Mouse (Mus musculus) midbrain, embryonic 11.5 days (tissue): ENCODE results near the gene Irs3. TPM values are rescaled to one million over a fixed set of nuclear protein-coding genes. Genes with fewer than 3 reads are reported as not detected.

Experiments
- ATAC-seq: fragments of 200-750 bp; cut with Nextera tagmentation; 2 replicates; pipeline ENCODE4 v1.8.0; 2017; ENCODE audit warnings: moderate TSS enrichment, moderate library complexity; ENCODE audit not compliant: low FRiP score
- DNase-seq: peaks from one replicate; pipeline ENCODE4 v3.0.0; 2015; ENCODE audit warnings: low spot score; ENCODE audit errors: missing footprints
- H3K27ac ChIP-seq: fragments of 300-500 bp; sonication (generic); 2 replicates; pipeline ENCODE4 v1.5.1; 2014; ENCODE audit warnings: low read depth, low read length
- H3K27me3 ChIP-seq: fragments of 300-500 bp; sonication (generic); 2 replicates; pipeline ENCODE4 v1.6.1; 2014; ENCODE audit warnings: mild to moderate bottlenecking, low read length, moderate library complexity, mixed read lengths; ENCODE audit not compliant: control insufficient read depth, insufficient read depth
- H3K36me3 ChIP-seq: fragments of 300-500 bp; sonication (generic); 2 replicates; pipeline ENCODE4 v1.6.1; 2014; ENCODE audit warnings: mild to moderate bottlenecking, low read length, moderate library complexity, mixed read lengths; ENCODE audit not compliant: control insufficient read depth, insufficient read depth
- H3K4me1 ChIP-seq: fragments of 300-500 bp; sonication (generic); 2 replicates; pipeline ENCODE4 v1.6.1; 2014; ENCODE audit warnings: low read length; ENCODE audit not compliant: control insufficient read depth, insufficient read depth
- H3K4me2 ChIP-seq: fragments of 300-500 bp; sonication (generic); 2 replicates; pipeline ENCODE4 v1.6.1; 2014; ENCODE audit warnings: mild to moderate bottlenecking, moderate library complexity
- H3K4me3 ChIP-seq: fragments of 300-500 bp; sonication (generic); 2 replicates; pipeline ENCODE4 v1.5.1; 2014; ENCODE audit warnings: low read depth, low read length
- H3K9ac ChIP-seq: fragments of 300-500 bp; sonication (generic); 2 replicates; pipeline ENCODE4 v1.6.1; 2014; ENCODE audit warnings: low read length
- H3K9me3 ChIP-seq: fragments of 300-500 bp; sonication (generic); 2 replicates; pipeline ENCODE4 v1.6.1; 2016; ENCODE audit warnings: low read length; ENCODE audit not compliant: control insufficient read depth
- WGBS: fragments of 180-500 bp; shearing (Covaris S2); extraction: QIAGEN DNeasy Blood & Tissue Kit; methylation state at CpG from one replicate; pipeline ENCODE4 v1.1.7; 2014; 5-methylcytosine and 5-hydroxymethylcytosine counted together
- polyA plus RNA-seq: library from polyadenylated mRNA; unstranded; fragments of >200 nt; fragmentation: Nextera tagmentation; extraction: Ambion mirVana; gene quantifications from 2 replicates; pipeline ENCODE4 v1.2.1, GENCODE M21; 2014

Irs3 gene
- polyA plus RNA-seq, 1 experiment from 2014 or later, result 0.19 TPM

- 83% methylated on average over 12 of the region's 12 CpGs for WGBS
- no peak for DNase-seq
- Histone ChIP-seq H3K4me3 (no peak overlapping the region), H3K27ac (no peak overlapping the region), H3K9ac (no peak overlapping the region), H3K9me3 (no peaks in the 10 kb centered on the region), H3K27me3 (no peaks in the 10 kb centered on the region), H3K4me2 (no peak overlapping the region), H3K4me1 (peaks cover 20% of the 10 kb centered on the region), H3K36me3 (peaks cover 6% of the 10 kb centered on the region)
- ATAC-seq, result no peak
Measured at GRCm38 (mm10) chr5:137633397-137634084, 12.0 kb downstream of the Irs3 start.

DNA sequence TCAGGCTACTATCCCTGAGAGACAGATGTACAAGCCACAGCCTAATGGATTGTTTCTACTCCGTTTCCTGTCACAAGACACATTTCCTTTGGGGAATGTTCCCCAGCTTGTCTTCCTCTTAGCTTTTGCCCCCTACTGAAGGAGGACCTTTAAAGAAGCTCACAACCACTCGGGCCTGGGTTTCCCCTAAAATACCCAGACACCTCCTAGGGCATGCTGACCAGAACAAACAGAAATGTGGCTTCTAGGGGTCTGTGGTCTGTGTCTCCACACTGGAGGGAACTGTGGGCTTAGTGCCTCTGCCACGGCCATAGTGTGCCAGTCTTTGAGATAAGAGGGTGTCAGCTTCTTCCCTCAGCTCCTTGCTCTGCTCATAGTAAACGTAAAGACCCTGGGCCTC, 13.9 kb downstream of the Irs3 start:
- Histone ChIP-seq H3K9me3 (no peaks in the 10 kb centered on the region), H3K27me3 (no peaks in the 10 kb centered on the region), H3K36me3 (no peaks in the 10 kb centered on the region; the same call in 1 of the 2 replicates), H3K4me3 (no peak overlapping the region), H3K9ac (no peak overlapping the region), H3K4me2 (no peak overlapping the region), H3K27ac (no peak overlapping the region), H3K4me1 (peaks cover 20% of the 10 kb centered on the region)
- ATAC-seq, result no peak
- 72% methylated on average over 4 of the region's 4 CpGs for WGBS
- no peak for DNase-seq

- no peaks in the 10 kb centered on the region for H3K27me3 ChIP-seq
- no peaks in the 10 kb centered on the region; the same call in 1 of the 2 replicates for H3K36me3 ChIP-seq
- no peak overlapping the region for H3K4me2 ChIP-seq
- H3K4me3 ChIP-seq, result no peak overlapping the region
- ATAC-seq (no peak), DNase-seq (peak; percentile 75)
- peaks cover 20% of the 10 kb centered on the region for H3K4me1 ChIP-seq
- 69% methylated on average over 9 of the region's 9 CpGs for WGBS
- H3K27ac ChIP-seq, result no peak overlapping the region
- H3K9me3 ChIP-seq, result no peaks in the 10 kb centered on the region
- no peak overlapping the region for H3K9ac ChIP-seq
Measured at GRCm38 (mm10) chr5:137631171-137631570, 14.3 kb downstream of the Irs3 start.

GRCm38 (mm10) chr5:137630602-137631001, 14.9 kb downstream of the Irs3 start:
- 63% methylated on average over 3 of the region's 3 CpGs for WGBS
- ATAC-seq (no peak), DNase-seq (peak; percentile 79)
- 0 out of 2 replicates have a peak overlapping the region, but pooled peaks have one; percentile 4 for H3K27ac ChIP-seq
- no peak overlapping the region for H3K9ac ChIP-seq
- H3K27me3 ChIP-seq, result no peaks in the 10 kb centered on the region
- no peaks in the 10 kb centered on the region; the same call in 1 of the 2 replicates for H3K36me3 ChIP-seq
- peaks cover 20% of the 10 kb centered on the region for H3K4me1 ChIP-seq
- peak overlapping the region; percentile 75 for H3K4me3 ChIP-seq
- H3K4me2 ChIP-seq, result peak overlapping the region; percentile 61
- no peaks in the 10 kb centered on the region for H3K9me3 ChIP-seq

DNA sequence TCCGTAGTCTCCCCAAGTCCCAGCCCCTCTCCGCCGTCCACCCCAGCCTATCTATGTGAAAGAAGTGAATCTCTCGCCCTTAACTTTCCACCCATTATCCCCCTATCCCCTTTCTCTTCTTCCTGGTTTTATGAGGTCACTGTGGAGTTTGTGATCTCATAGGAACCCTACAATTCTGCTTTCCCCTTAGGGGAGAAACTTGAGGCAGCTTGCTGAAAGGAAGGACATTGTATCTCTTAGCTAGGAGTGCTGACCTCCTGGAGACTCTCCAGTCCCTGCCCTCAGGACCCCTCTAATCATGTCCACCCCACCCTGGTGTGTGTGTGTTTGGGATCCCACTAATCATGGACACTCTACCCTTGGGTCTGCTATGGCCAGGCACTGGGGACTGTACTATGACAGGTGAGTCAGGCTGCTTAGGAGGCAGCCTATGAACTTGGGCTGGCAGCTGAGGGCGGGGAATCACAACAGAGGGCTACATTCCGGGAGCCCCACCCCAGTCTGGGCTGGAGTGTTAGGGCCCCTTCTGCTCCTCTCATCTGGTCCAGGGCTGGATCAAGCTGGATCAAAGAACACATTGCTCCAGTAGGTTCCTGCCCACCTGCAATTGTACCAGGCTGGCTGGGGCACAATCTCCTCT, 15.5 kb downstream of the Irs3 start:
- peak overlapping the region; percentile 75 for H3K4me3 ChIP-seq
- no peaks in the 10 kb centered on the region for H3K27me3 ChIP-seq
- H3K9ac ChIP-seq, result peak overlapping the region; percentile 81
- DNase-seq, result no peak
- no peaks in the 10 kb centered on the region for H3K36me3 ChIP-seq
- H3K9me3 ChIP-seq, result no peaks in the 10 kb centered on the region
- H3K4me2 ChIP-seq, result peak overlapping the region; percentile 61
- ATAC-seq, result no peak
- 25% methylated on average over 6 of the region's 6 CpGs for WGBS
- H3K4me1 ChIP-seq, result peaks cover 20% of the 10 kb centered on the region
- H3K27ac ChIP-seq, result 0 out of 2 replicates have a peak overlapping the region, but pooled peaks have one; percentile 4

DNA sequence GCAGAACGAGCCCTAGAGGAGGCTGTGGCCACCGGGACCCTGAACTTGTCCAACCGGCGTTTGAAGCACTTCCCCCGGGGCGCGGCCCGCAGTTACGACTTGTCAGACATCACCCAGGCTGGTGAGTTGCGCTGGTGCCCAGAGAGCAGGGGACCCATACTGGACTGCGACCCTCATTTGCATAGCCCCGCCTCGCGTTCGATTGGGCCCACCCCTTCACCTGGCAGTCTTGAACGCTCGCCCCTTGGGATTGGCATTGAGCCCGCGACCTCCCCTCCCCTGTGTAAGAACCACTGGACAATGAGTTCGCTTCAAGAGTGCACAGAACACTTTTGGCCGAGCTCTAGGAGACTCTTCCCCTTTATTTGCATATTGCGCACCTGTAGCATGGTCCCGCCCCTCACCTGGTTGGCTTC, 16.2 kb downstream of the Irs3 start:
- peak overlapping the region; percentile 61 for H3K4me2 ChIP-seq
- peak; percentile 96 for DNase-seq
- no peaks in the 10 kb centered on the region for H3K27me3 ChIP-seq
- H3K27ac ChIP-seq, result peak overlapping the region; percentile 89
- H3K9me3 ChIP-seq, result no peaks in the 10 kb centered on the region
- peak overlapping the region; percentile 81 for H3K9ac ChIP-seq
- H3K4me3 ChIP-seq, result peak overlapping the region; percentile 75
- H3K36me3 ChIP-seq, result no peaks in the 10 kb centered on the region
- H3K4me1 ChIP-seq, result peaks cover 20% of the 10 kb centered on the region
- ATAC-seq, result peak; percentile 64
- WGBS, result under 1% methylated on average over 23 of the region's 23 CpGs

DNA sequence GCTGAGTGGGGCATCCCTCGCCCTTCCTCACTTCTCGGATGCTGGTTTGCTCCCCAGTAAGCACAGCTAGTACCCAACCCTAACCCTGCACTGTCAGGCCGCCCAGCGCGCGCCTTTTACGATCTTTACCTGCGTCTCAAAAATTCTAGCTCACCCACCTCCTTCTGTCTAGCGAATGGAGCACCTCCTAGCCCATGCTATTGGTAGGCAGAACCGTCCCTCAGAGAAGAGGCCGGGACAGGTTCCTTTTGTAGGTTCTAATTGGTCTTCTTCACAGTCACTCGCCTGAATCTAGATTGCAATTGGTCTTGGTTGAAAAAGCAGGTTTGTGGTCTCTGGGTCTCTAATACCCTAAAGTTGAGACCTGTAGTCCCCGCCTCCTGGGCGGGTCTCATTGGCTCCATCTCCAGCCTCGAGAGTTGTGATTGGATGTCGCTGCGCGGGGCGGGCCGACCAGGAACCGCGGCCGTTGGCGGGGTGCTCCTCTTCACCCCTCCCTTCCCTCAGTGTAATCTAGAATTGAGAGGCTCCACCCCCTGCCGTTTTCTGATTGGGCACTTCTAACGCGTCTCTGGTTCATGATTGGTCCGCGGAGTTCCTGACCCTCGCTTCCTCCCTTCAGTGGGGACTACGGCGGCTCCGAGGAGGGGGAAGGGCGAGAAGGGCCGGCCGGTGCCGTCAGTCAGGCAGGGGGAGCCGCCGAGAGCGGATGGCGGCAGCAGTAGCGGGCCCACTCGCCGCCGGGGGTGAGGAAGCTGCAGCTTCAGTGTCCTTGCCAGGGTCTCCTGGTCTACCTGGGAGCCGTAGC, 16.8 kb downstream of the Irs3 start, which contains the start of the genes Fbxo24, Lrch4 and Gm20605:
Fbxo24 (minus strand) TSS at position 505 of the 808 bp plus-strand sequence.
Lrch4 (plus strand) TSS at position 624 of the 808 bp plus-strand sequence.
Gm20605 (plus strand) TSS at position 678 of the 808 bp plus-strand sequence.
- Histone ChIP-seq H3K27ac (peak within 1 kb of the TSS; percentile 89), H3K36me3 (no peaks in the 10 kb centered on the region), H3K9ac (peak within 1 kb of the TSS; percentile 81), H3K4me3 (peak within 1 kb of the TSS; percentile 75), H3K4me2 (peak within 1 kb of the TSS; percentile 61), H3K4me1 (peaks cover 20% of the 10 kb centered on the region), H3K9me3 (no peaks in the 10 kb centered on the region), H3K27me3 (no peaks in the 10 kb centered on the region)
- WGBS, result under 1% methylated on average over 46 of the region's 46 CpGs
- ATAC-seq (peak; percentile 98), DNase-seq (peak; percentile 99)

DNA sequence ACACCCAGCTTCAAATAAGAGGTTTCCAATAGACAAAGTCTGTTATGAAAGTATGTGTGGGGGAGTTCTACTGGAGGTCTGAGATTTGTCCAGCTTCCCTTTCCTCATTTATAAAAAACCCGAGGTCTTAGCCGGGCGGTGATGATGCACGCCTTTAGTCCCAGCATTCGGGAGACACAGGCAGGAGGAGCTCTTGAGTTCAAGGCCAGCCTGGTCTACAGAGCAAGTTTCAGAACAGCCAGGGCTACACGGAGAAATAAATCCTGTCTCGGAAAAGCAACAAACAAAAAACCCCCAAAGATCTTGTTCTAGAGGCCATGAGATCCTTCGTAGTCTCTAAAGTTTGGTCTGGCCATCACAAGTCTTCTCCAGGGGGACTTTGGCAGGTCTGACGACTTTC, 17.5 kb downstream of the Irs3 start:
- Histone ChIP-seq H3K4me1 (peaks cover 20% of the 10 kb centered on the region), H3K27me3 (no peaks in the 10 kb centered on the region), H3K36me3 (no peaks in the 10 kb centered on the region), H3K9me3 (no peaks in the 10 kb centered on the region), H3K9ac (peak overlapping the region; percentile 24), H3K4me2 (peak overlapping the region; percentile 40), H3K27ac (peak overlapping the region; percentile 31; the same call in 1 of the 2 replicates), H3K4me3 (peak overlapping the region; percentile 75)
- 7% methylated on average over 9 of the region's 9 CpGs for WGBS
- ATAC-seq (no peak), DNase-seq (no peak)
